Mouse (Mus musculus): ENCODE measurements around the gene Jak1. TPM values are rescaled to one million over a fixed set of nuclear protein-coding genes. Genes with fewer than 3 reads are reported as not detected.

Gene Jak1
- polyA plus RNA-seq, 1 experiment from 2014 or later: 61.8 TPM

GRCm38 (mm10) chr4:101240163-101240874 is 24.8 kb downstream of the Jak1 start:
- H3K4me3 ChIP-seq (ENCODE audit: low read depth, low read length): no peak overlapping the region
- ATAC-seq (replicated peaks; ENCODE audit: insufficient number of reproducible peaks, low FRiP score, low TSS enrichment, low read depth): no peak; the same call in 1 of the 2 replicates
- no peak overlapping the region for H3K27ac ChIP-seq (replicated peaks; ENCODE audit: low read depth, low read length)

GRCm38 (mm10) chr4:101239313-101240162 is 25.5 kb downstream of the Jak1 start:
- no peak overlapping the region for H3K4me2 ChIP-seq (ENCODE audit: low read depth, low read length)
- ATAC-seq (replicated peaks; ENCODE audit: insufficient number of reproducible peaks, low FRiP score, low TSS enrichment, low read depth) (no peak), DNase-seq (ENCODE audit: low spot score) (no peak)
- H3K4me3 ChIP-seq (ENCODE audit: low read depth, low read length): no peak overlapping the region
- no peaks in the 10 kb centered on the region for H3K36me3 ChIP-seq (replicated peaks; ENCODE audit: control insufficient read depth, insufficient read depth, low read depth, low read length)
- no peaks in the 10 kb centered on the region for H3K9me3 ChIP-seq (replicated peaks; ENCODE audit: control insufficient read depth, low read length)
- no peak overlapping the region for H3K9ac ChIP-seq (replicated peaks; ENCODE audit: low read length)
- H3K27ac ChIP-seq (replicated peaks; ENCODE audit: low read depth, low read length): no peak overlapping the region
- H3K4me1 ChIP-seq (ENCODE audit: control insufficient read depth, insufficient read depth, low read length): no peaks in the 10 kb centered on the region
- H3K27me3 ChIP-seq (ENCODE audit: control insufficient read depth, insufficient read depth, low read length): no peaks in the 10 kb centered on the region
- WGBS: 92% methylated on average over 3 of the region's 3 CpGs

More at GRCm38 (mm10) chr4:101240163-101240874, 24.8 kb downstream of the Jak1 start:
- DNase-seq (ENCODE audit: low spot score): no peak
- WGBS: 93% methylated on average over 5 of the region's 5 CpGs
- no peak overlapping the region for H3K4me2 ChIP-seq (ENCODE audit: low read depth, low read length)
- H3K9me3 ChIP-seq (replicated peaks; ENCODE audit: control insufficient read depth, low read length): no peaks in the 10 kb centered on the region
- no peaks in the 10 kb centered on the region for H3K36me3 ChIP-seq (replicated peaks; ENCODE audit: control insufficient read depth, insufficient read depth, low read depth, low read length)
- no peaks in the 10 kb centered on the region for H3K27me3 ChIP-seq (ENCODE audit: control insufficient read depth, insufficient read depth, low read length)
- H3K9ac ChIP-seq (replicated peaks; ENCODE audit: low read length): no peak overlapping the region
- no peaks in the 10 kb centered on the region for H3K4me1 ChIP-seq (ENCODE audit: control insufficient read depth, insufficient read depth, low read length)

- Histone ChIP-seq H3K9me3 (replicated peaks; ENCODE audit: control insufficient read depth, low read length) (no peaks in the 10 kb centered on the region), H3K4me2 (ENCODE audit: low read depth, low read length) (no peak overlapping the region), H3K4me1 (ENCODE audit: control insufficient read depth, insufficient read depth, low read length) (no peaks in the 10 kb centered on the region), H3K27me3 (ENCODE audit: control insufficient read depth, insufficient read depth, low read length) (no peaks in the 10 kb centered on the region), H3K27ac (replicated peaks; ENCODE audit: low read depth, low read length) (no peak overlapping the region), H3K9ac (replicated peaks; ENCODE audit: low read length) (no peak overlapping the region), H3K36me3 (replicated peaks; ENCODE audit: control insufficient read depth, insufficient read depth, low read depth, low read length) (no peaks in the 10 kb centered on the region), H3K4me3 (ENCODE audit: low read depth, low read length) (no peak overlapping the region)
- ATAC-seq (replicated peaks; ENCODE audit: insufficient number of reproducible peaks, low FRiP score, low TSS enrichment, low read depth) (no peak), DNase-seq (ENCODE audit: low spot score) (no peak)
- 80% methylated on average over 4 of the region's 4 CpGs for WGBS
Observed at GRCm38 (mm10) chr4:101238589-101238988, 26.5 kb downstream of the Jak1 start.

- no peaks in the 10 kb centered on the region for H3K4me1 ChIP-seq (ENCODE audit: control insufficient read depth, insufficient read depth, low read length)
- H3K4me2 ChIP-seq (ENCODE audit: low read depth, low read length): no peak overlapping the region
- no peak for ATAC-seq (replicated peaks; ENCODE audit: insufficient number of reproducible peaks, low FRiP score, low TSS enrichment, low read depth)
- no peak overlapping the region for H3K27ac ChIP-seq (replicated peaks; ENCODE audit: low read depth, low read length)
- H3K9ac ChIP-seq (replicated peaks; ENCODE audit: low read length): no peak overlapping the region
- H3K9me3 ChIP-seq (replicated peaks; ENCODE audit: control insufficient read depth, low read length): no peaks in the 10 kb centered on the region
- no peaks in the 10 kb centered on the region for H3K27me3 ChIP-seq (ENCODE audit: control insufficient read depth, insufficient read depth, low read length)
- no peaks in the 10 kb centered on the region for H3K36me3 ChIP-seq (replicated peaks; ENCODE audit: control insufficient read depth, insufficient read depth, low read depth, low read length)
- no peak for DNase-seq (ENCODE audit: low spot score)
- WGBS: 87% methylated on average over 6 of the region's 6 CpGs
- H3K4me3 ChIP-seq (ENCODE audit: low read depth, low read length): no peak overlapping the region
Observed at GRCm38 (mm10) chr4:101236797-101237196, 28.3 kb downstream of the Jak1 start.

- Histone ChIP-seq H3K27ac (replicated peaks; ENCODE audit: low read depth, low read length) (no peak overlapping the region), H3K4me2 (ENCODE audit: low read depth, low read length) (no peak overlapping the region), H3K4me3 (ENCODE audit: low read depth, low read length) (no peak overlapping the region), H3K4me1 (ENCODE audit: control insufficient read depth, insufficient read depth, low read length) (no peaks in the 10 kb centered on the region), H3K9me3 (replicated peaks; ENCODE audit: control insufficient read depth, low read length) (no peaks in the 10 kb centered on the region), H3K36me3 (replicated peaks; ENCODE audit: control insufficient read depth, insufficient read depth, low read depth, low read length) (no peaks in the 10 kb centered on the region), H3K9ac (replicated peaks; ENCODE audit: low read length) (no peak overlapping the region), H3K27me3 (ENCODE audit: control insufficient read depth, insufficient read depth, low read length) (no peaks in the 10 kb centered on the region)
- DNase-seq (ENCODE audit: low spot score): no peak
- no peak for ATAC-seq (replicated peaks; ENCODE audit: insufficient number of reproducible peaks, low FRiP score, low TSS enrichment, low read depth)
- 86% methylated on average over 1 of the region's 1 CpGs for WGBS
Observed at GRCm38 (mm10) chr4:101235964-101236363, 29.1 kb downstream of the Jak1 start.

GRCm38 (mm10) chr4:101234753-101235152 is 30.3 kb downstream of the Jak1 start:
- no peak overlapping the region for H3K4me3 ChIP-seq (ENCODE audit: low read depth, low read length)
- no peaks in the 10 kb centered on the region for H3K4me1 ChIP-seq (ENCODE audit: control insufficient read depth, insufficient read depth, low read length)
- H3K27ac ChIP-seq (replicated peaks; ENCODE audit: low read depth, low read length): no peak overlapping the region
- no peak for ATAC-seq (replicated peaks; ENCODE audit: insufficient number of reproducible peaks, low FRiP score, low TSS enrichment, low read depth)
- 83% methylated on average over 1 of the region's 1 CpGs for WGBS
- no peak overlapping the region for H3K4me2 ChIP-seq (ENCODE audit: low read depth, low read length)
- no peaks in the 10 kb centered on the region for H3K27me3 ChIP-seq (ENCODE audit: control insufficient read depth, insufficient read depth, low read length)
- no peak for DNase-seq (ENCODE audit: low spot score)
- H3K9me3 ChIP-seq (replicated peaks; ENCODE audit: control insufficient read depth, low read length): no peaks in the 10 kb centered on the region
- H3K36me3 ChIP-seq (replicated peaks; ENCODE audit: control insufficient read depth, insufficient read depth, low read depth, low read length): no peaks in the 10 kb centered on the region
- no peak overlapping the region for H3K9ac ChIP-seq (replicated peaks; ENCODE audit: low read length)

- Histone ChIP-seq H3K4me3 (ENCODE audit: low read depth, low read length) (no peak overlapping the region), H3K27me3 (ENCODE audit: control insufficient read depth, insufficient read depth, low read length) (no peaks in the 10 kb centered on the region), H3K27ac (replicated peaks; ENCODE audit: low read depth, low read length) (no peak overlapping the region), H3K4me2 (ENCODE audit: low read depth, low read length) (no peak overlapping the region), H3K9me3 (replicated peaks; ENCODE audit: control insufficient read depth, low read length) (no peaks in the 10 kb centered on the region), H3K4me1 (ENCODE audit: control insufficient read depth, insufficient read depth, low read length) (no peaks in the 10 kb centered on the region), H3K9ac (replicated peaks; ENCODE audit: low read length) (no peak overlapping the region), H3K36me3 (replicated peaks; ENCODE audit: control insufficient read depth, insufficient read depth, low read depth, low read length) (no peaks in the 10 kb centered on the region)
- DNase-seq (ENCODE audit: low spot score): no peak
- no peak for ATAC-seq (replicated peaks; ENCODE audit: insufficient number of reproducible peaks, low FRiP score, low TSS enrichment, low read depth)
- WGBS: 83% methylated on average over 1 of the region's 1 CpGs
Observed at GRCm38 (mm10) chr4:101234332-101234731, 30.8 kb downstream of the Jak1 start.

GRCm38 (mm10) chr4:101230621-101231020 is 34.5 kb downstream of the Jak1 start:
- no peak overlapping the region for H3K9ac ChIP-seq (replicated peaks; ENCODE audit: low read length)
- H3K27me3 ChIP-seq (ENCODE audit: control insufficient read depth, insufficient read depth, low read length): no peaks in the 10 kb centered on the region
- H3K4me1 ChIP-seq (ENCODE audit: control insufficient read depth, insufficient read depth, low read length): no peaks in the 10 kb centered on the region
- H3K36me3 ChIP-seq (replicated peaks; ENCODE audit: control insufficient read depth, insufficient read depth, low read depth, low read length): no peaks in the 10 kb centered on the region
- WGBS: 77% methylated on average over 2 of the region's 2 CpGs
- no peak overlapping the region for H3K4me3 ChIP-seq (ENCODE audit: low read depth, low read length)
- no peak overlapping the region for H3K4me2 ChIP-seq (ENCODE audit: low read depth, low read length)
- H3K27ac ChIP-seq (replicated peaks; ENCODE audit: low read depth, low read length): no peak overlapping the region
- DNase-seq (ENCODE audit: low spot score): no peak
- no peaks in the 10 kb centered on the region for H3K9me3 ChIP-seq (replicated peaks; ENCODE audit: control insufficient read depth, low read length)
- no peak for ATAC-seq (replicated peaks; ENCODE audit: insufficient number of reproducible peaks, low FRiP score, low TSS enrichment, low read depth)

Measured in embryonic facial prominence, embryonic 11.5 days (tissue).